Mouse (Mus musculus): ENCODE measurements around the gene Slc30a2. TPM values are rescaled to one million over a fixed set of nuclear protein-coding genes. Genes with fewer than 3 reads are reported as not detected.
A peak's percentile ranks its signal among the peaks of the same experiment; 100 is the strongest.
"Not testable (repeated sequence)": the region's sequence is repeated elsewhere in the genome, so short reads cannot be mapped to it uniquely, and the experiment has no call there.

Slc30a2 gene
- polyA plus RNA-seq, 2 experiments from 2014 or later = 0.19 TPM

DNA sequence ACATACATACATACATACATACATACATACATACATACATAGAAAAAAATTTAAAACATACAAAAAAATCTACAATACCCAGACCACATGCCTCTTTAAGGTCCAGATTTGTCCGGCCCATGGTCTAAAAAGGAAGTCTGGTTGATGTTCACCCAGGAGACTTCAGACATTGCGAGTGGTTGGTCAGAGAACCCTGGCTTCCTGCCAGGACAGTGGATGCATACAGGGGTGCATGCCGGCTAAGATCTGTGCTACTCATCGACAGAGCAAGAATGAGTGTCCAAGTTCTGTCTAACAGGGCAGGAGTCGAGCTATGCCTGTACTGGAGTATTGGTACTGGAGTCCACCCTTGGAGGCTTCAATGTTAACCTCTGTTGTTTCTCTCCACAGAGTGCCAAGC lies 18.3 kb upstream of the Slc30a2 start:
- ATAC-seq = no peak

- no peak for ATAC-seq
These were observed 16.0 kb upstream of the Slc30a2 start for GRCm38 (mm10) chr4:134326859-134327530.

DNA sequence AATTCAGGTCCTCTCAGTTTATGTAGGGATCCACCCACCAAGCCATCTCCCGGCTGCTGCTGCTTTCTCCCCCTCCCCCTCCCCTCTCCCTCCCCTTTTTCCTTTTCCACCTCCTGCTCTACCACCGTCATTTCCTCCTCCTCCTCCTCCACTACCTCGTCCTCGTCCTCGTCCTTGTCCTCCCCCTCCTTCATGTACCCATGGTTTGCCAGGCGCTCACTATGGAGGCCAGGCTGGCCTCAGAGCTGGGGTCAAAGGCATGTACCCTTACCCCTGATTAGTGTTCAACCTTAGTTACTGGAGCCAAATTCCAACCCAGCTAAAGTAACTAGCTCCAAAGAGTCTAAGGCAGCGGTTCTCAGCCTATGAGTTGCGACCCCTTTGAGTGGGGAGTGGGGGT lies 14.8 kb upstream of the Slc30a2 start:
- no peak for ATAC-seq

GRCm38 (mm10) chr4:134328832-134329231 lies 14.1 kb upstream of the Slc30a2 start:
- no peak for ATAC-seq

- no peak for ATAC-seq
These were observed 12.7 kb upstream of the Slc30a2 start for GRCm38 (mm10) chr4:134330281-134330680.

- ATAC-seq = not testable (repeated sequence)
These were observed 1.8 kb upstream of the Slc30a2 start for GRCm38 (mm10) chr4:134341231-134341630.

GRCm38 (mm10) chr4:134342213-134342779 lies 685 bp upstream of the Slc30a2 start:
- no peak for ATAC-seq

DNA sequence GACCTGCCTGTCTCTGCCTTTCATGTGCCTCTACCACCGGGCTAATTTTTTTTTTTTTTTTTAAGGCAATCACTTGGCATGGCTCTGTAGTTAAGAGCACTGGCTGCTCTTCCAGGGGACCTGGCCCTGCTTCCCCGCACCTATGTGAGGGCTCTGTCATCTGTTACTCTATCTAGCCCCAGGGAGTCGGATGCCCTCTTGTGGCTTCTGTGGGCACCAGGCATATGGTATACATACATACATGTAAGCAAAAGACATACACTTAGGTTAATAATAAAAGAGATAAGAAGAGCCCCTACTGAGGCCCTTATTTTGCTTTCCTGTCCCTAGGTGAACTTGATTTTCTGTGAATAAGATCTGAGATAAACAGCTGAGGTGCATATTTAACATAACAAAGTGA lies 1.6 kb downstream of the Slc30a2 start:
- ATAC-seq = no peak

DNA sequence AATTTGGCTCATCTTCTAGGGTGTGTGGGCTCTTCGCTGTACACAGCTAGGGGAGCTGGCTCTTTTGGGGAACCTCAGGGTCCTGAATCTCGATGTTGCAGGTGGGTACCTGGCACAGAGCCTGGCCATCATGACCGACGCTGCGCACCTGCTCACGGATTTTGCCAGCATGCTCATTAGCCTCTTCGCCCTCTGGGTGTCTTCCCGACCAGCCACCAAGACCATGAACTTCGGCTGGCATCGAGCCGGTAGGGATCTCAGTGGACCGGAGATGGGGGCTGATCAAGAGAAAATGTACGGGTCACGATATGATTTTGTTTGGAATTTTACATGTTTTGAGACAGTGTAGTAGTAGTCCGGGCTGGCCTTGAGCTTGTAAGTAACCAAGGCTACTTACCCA lies 2.8 kb downstream of the Slc30a2 start:
- ATAC-seq = no peak

GRCm38 (mm10) chr4:134348078-134348477 lies 5.1 kb downstream of the Slc30a2 start:
- no peak for ATAC-seq

DNA sequence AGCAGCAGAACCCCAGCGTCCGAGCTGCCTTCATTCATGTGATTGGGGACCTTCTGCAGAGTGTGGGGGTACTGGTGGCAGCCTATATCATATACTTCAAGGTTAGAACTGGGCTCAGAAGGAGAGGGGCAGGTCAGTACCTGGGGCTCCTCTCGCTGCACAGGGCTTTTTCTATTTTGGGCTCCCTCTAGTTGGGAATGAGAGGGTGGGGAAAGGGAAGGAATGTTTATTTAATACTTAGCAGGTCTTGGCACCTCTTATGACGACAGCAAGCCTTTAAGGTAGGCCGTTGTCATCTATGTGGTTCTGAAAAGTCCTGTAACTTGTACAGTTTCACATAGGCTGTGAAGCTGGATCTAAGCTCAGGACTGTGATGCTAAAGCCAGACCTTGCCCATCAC lies 5.6 kb downstream of the Slc30a2 start:
- ATAC-seq = no peak

GRCm38 (mm10) chr4:134349829-134350228 lies 6.8 kb downstream of the Slc30a2 start:
- ATAC-seq = no peak

DNA sequence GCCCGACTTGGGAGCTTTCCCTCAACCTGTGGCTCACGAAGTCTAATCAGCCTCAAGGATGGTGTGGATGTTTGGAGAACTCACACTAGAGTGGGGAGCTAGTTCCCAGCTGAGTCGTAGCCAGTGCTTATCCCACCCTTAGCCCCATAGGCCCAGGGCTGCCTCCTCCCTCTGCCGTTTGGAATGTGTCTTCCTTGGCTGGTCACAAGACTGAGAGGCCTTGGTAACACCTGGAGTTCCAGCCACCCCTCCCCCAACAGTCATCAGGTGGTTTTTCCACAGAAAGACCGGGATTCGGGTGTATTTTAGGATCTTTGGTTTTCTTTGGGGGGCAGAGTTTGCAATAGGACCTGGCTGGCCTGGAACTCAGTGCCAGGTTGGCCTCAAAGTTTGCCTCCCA lies 7.7 kb downstream of the Slc30a2 start:
- no peak for ATAC-seq

DNA sequence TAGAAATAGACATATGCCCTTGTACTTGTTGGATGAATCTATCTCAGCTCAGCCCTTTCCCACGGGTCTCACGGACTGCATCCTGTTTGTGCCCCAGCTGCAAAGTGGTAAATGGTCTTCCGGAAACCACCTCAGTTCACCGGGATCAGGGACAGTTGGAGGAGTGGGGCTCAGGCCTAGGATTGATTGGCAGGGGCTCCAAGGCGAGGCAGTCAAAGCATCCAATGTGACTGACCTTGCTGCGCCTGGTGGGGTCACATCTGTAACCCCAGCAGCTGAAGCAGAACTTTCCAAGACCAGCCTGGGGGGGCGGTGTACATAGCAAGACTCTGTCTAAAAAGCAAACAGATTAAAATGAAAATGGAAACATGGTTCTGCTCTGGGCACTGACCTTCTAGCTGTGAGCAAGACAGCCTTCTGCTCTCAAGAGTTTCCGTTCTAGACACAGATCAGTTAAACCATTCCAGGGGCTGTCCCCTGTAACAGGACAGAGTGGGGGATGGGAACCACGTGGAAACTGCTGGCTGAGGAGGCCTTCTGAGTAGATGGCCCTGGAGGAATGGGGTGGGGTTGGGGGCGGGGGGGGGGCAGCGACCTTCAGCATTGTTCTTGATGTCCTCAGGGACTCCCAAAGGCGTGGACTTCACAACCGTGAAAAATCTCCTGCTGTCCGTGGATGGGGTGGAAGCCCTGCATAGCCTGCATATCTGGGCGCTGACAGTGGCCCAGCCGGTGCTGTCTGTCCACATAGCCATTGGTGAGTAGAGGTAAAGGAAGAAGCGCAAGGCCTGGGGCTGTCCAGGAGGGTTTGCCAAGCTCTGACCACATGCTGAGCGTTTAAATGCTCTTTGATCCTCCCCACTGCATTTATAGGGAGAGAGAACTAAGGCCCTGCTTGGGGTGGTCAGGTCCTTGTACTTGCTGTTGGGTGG lies 8.6 kb downstream of the Slc30a2 start:
- ATAC-seq = peak; percentile 70

- ATAC-seq = no peak
These were observed 9.3 kb downstream of the Slc30a2 start for GRCm38 (mm10) chr4:134352261-134352707.

- no peak for ATAC-seq
These were observed 9.9 kb downstream of the Slc30a2 start for GRCm38 (mm10) chr4:134352929-134353328.

DNA sequence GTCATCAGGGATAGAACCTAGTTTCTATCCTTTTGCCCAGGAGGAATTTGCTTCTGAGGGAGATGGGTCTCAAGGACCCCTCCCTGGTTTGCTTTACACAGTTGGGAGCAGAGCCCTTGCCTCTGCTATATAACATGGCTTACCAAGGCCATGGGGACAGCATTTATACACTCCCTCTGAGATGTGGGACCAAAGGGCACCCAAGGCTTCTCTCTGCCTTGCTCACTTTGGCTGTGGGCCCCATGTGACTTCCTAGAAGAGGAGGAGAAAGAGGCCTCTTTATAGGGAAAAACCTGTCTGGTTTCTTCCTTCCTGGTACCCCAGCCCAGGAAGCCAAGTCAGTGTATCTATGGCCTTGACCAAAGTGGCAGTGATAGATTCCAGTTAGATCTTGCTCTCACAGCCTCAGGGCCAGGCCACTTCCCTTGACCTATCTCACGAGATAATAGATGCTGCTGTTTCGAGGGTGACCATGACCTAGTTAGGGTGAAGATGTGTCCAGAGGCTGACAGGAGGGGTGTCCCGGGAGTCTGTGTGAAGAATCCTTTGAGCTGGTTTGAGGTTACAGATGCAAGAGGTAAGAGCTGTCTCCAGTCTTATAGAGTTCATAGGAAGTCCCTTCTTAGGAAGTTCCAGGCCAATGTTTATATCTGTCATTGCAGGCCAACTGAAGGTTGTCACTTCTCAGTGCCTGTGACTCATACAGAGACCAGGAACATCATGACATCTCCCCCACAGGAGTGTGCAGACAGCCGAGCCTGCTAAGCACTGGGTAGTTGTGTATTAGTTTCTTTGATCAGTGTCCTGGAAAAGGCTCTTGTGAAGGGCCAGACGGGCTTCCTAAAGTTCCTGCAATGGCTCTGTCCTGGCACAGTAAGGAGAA lies 10.8 kb downstream of the Slc30a2 start:
- peak; percentile 37 for ATAC-seq

GRCm38 (mm10) chr4:134355841-134356452 lies 13.0 kb downstream of the Slc30a2 start:
- ATAC-seq = no peak

DNA sequence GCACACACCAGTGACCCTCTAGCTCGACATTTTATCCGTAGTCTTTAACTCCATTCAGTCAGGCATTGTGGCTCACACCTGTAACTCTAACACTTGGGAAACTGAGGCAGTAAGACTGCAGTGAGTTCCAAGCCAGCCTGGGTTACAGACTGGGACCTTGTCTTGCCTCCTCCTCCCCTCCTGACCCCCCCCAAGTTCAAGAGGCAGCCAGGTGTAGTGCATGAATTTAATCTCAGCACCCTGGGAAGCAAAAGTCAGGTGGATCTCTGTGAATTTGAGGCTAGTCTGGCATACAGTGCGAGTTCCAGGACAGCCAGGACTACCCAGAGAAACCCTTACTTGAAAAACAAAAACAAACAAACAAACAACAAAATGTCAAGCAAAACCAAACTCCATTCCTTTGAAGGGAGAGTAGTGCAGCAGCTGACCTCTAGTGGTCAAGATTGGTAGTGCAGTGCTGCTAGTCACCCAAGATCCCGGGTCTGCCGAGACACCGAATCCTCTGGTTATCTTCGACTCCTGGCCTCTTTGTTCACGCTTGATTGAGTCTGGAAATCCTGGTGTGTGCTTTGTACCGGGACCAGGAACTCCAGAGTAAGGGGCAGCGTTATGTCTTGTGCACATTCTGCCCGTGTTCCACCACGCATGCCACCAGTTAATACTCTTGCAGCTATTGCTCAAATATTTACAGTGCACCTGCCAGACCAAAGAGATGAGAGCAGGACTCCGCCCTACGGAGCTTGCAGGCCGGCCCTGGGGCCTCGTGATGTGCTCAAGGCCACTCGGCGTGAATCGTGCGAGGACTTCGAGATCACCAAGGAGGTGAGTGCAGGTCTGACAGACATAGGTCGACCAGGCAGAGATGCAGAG lies 13.8 kb downstream of the Slc30a2 start:
- peak; percentile 36 for ATAC-seq

DNA sequence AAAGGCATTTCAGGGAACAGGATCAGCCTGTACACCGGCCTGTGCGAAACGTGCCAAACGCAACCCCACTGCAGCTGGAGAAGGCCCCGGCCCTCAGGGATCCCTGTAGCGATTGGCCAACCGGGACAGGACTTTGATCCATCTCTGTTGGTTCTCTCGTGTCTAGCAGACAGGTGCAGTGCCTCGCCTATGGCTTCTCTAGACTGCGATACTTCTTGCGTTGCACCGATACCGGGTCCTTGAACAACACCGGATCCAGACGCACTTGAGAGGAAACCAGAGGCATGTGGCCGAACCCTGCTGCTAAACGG lies 14.4 kb downstream of the Slc30a2 start:
- no peak for ATAC-seq

- ATAC-seq = no peak
These were observed 16.7 kb downstream of the Slc30a2 start for GRCm38 (mm10) chr4:134359649-134360048.

Measured in CD4-positive, CD25-positive, alpha-beta regulatory T cell, adult 4 months (primary cell).